Mouse (Mus musculus) kidney, adult 9 months (tissue): Measurements from ENCODE around the gene Afmid.
"Not testable (repeated sequence)": the region's sequence is repeated elsewhere in the genome, so short reads cannot be mapped to it uniquely, and the experiment has no call there.

Experiments used
- DNase-seq: peaks from one replicate; pipeline ENCODE4 v3.0.0; 2022

The Afmid gene

GRCm38 (mm10) chr11:117796954-117797353, 28.8 kb upstream of the Afmid start:
- DNase-seq: no peak

DNA sequence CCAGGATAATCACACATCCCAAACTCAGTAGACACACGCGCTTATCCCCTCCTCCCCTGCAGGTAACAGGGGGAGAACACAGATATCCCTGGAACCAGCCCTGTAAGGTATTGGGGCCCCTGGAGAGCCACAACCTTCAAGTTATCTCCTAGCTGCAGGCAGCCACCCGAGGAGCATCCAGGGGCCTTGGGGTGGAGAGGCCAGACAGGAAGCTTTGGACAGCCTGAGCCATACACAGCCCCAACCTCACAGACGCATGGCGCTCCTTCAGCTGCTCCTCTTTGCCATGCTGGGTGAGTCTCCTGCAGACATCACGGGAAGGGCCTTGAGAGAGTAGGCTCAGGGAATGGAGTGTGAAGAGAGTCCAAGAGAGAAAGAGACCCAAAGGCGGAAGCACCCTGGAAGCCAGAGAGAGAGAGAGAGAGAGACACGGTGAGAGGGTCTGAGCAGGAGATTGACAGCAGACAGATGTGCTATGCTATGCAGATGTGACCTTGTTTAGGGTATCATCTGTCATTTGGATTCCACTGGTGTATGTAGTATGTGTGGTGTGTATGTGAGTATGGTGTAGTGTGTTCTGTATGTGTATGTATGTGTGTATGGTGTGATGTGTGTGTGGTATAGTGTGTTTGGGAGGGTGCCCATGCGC, 28.1 kb upstream of the Afmid start, which contains the start of gene 6030468B19Rik:
Gene 6030468B19Rik (plus strand): TSS at position 150 of the 649 bp plus-strand sequence.
- no peak for DNase-seq

- no peak for DNase-seq
Observed at GRCm38 (mm10) chr11:117798160-117798541, 27.6 kb upstream of the Afmid start.

DNA sequence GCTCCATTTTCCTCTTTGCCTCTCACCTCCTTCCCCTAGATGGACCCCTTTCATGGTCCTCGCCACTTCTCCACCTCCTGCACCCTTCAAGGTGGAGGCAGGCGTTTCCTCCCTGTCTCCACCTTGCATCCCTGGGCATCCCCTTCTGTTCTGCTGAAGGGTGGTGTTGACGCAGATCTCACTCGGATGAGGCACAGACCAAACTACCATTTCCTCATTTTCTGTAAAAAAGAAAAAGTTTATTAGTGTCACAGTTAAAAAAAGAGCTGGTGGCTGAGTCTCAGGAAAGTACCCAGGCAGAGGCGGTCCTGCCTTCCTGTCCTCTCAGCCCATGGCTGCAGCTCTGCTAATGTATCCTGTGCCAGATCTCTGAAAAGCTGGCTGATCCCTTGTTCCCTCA, 26.6 kb upstream of the Afmid start:
- no peak for DNase-seq

GRCm38 (mm10) chr11:117800038-117800437, 25.7 kb upstream of the Afmid start:
- DNase-seq: no peak

GRCm38 (mm10) chr11:117801650-117802049, 24.1 kb upstream of the Afmid start:
- DNase-seq: no peak

- DNase-seq: no peak
Observed at GRCm38 (mm10) chr11:117803166-117803688, 22.5 kb upstream of the Afmid start.

DNA sequence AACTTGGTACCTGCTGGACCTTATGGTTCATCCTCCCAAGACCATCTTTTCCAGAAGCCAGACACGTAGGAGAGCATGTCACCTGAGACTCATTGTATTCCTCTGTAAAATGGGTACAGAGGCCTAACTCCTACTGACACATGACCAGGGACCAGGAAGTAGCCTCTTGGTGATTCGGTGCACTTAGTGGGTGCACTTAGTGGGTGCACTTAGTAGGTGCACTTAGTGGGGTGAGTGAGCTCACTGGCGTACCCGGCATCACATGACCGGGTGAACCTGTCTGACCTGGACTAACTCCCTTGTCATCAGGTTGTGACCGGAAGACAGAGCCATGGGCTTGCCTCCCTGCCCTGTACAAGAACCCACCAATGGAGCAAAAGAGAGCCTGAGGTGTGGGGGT, 18.9 kb upstream of the Afmid start:
- no peak for DNase-seq

GRCm38 (mm10) chr11:117809407-117810311, 16.1 kb upstream of the Afmid start, which contains the start of the genes Gm20708 and Syngr2:
Gene Gm20708, plus strand, starts transcription at chr11:117809668.
Gene Syngr2, plus strand, starts transcription at chr11:117809668.
- peak; percentile 75 for DNase-seq

DNA sequence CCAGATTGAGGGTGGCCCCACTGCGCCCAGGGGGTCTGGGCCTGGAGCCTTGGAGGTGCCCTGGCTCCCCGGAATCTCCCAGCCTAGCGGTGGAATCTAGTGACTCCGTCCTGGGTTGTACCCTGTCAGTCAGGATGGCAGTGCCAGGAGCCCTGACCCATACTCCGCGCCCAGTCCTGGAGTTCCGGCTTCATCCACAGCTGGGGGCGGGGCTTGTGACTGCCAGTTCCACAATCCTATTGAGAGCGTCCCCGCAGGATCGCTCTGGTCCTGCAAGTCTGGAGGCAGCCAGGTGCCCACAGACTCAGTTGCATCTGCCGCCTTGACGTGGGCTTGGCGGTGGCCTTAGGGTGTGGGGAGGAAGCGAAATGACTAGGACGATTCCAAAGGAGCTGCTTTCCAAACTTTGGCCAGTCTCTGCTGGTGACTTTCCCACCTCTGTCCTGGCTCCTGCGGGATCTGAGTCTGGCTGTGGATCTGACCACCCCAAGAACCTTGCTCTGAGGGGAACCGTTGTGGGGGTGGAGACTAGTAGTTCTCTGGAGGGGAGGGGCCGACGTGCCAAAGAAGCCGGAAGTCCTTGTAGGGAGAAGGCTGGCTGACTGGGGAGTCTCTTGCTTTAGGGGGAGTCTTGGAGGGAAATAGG, 15.2 kb upstream of the Afmid start:
- peak; percentile 94 for DNase-seq

GRCm38 (mm10) chr11:117813867-117814266, 11.9 kb upstream of the Afmid start:
- DNase-seq: no peak

GRCm38 (mm10) chr11:117814704-117815366, 10.9 kb upstream of the Afmid start:
- no peak for DNase-seq

GRCm38 (mm10) chr11:117815850-117816249, 9.9 kb upstream of the Afmid start:
- DNase-seq: not testable (repeated sequence)

- no peak for DNase-seq
Observed at GRCm38 (mm10) chr11:117816389-117816996, 9.2 kb upstream of the Afmid start.

GRCm38 (mm10) chr11:117819095-117819494, 6.6 kb upstream of the Afmid start:
- no peak for DNase-seq

- no peak for DNase-seq
Observed at GRCm38 (mm10) chr11:117820173-117820572, 5.6 kb upstream of the Afmid start.

- DNase-seq: no peak
Observed at GRCm38 (mm10) chr11:117821868-117822267, 3.9 kb upstream of the Afmid start.

GRCm38 (mm10) chr11:117822728-117823241, 2.9 kb upstream of the Afmid start:
- DNase-seq: no peak

DNA sequence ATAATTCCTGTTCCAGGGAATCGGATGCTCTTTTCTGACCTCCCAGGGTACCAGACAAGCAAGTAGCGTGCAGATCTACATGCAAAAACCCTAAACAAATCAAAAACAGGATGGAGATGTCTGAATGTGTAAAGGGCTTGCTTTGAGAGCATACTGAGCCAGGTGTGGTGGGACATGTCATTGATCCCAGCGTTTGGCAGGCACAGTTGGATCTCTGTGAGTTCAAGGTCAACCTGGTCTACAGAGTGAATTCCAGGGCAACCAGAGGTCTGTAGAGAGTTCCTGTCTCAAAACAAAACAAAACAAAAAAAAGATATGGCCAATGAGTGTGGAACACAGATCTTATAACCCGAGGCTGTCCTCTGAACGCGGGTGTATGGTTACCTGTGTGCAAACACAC, 2.3 kb upstream of the Afmid start:
- DNase-seq: peak; percentile 14

DNA sequence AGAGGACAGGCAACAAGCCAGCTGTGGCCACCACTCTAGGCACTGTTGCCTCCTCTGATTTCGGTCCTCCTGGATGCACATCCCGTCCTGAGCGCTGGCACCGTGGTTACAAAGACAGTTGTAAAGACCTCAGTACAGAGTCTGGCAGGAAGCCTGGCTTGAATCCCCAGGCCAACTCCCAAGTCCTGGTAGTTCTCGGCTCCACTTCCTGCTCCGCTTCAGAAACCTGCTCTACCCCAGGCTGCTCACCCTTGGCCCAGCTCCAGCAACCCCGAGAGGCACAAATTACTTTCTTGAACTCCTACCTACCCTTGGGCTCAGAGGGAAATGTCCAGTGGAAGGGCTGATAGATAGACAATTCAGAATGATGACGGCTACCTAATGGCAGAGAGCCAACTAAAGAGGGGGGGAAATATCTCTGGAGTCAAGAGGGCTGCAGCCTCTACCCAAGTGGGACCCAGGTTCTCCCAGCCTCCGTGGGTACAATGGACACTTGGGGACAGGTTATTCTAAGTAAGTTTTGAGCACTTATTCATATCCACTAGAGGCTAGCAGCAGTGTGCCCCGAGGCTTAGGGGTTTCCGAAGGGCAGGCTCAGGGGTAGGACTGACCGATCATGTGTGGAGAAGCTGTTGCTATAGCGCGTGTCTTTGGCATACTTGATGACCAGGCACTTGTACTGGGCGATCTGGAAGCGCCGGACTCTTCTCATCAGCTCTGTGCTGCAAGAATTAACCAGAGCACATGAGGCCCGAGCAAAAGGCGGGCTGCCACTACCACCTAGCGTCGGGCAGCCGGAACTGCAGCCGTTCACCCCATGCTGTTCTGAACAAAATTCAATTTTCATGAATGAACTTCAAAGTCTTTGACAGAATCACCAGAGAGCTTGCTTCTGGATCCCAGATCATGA, 1.4 kb upstream of the Afmid start:
- peak; percentile 89 for DNase-seq

GRCm38 (mm10) chr11:117826164-117826563, 440 bp downstream of the Afmid start:
- DNase-seq: peak; percentile 59
